Mouse (Mus musculus): Measurements from ENCODE around the gene Tmem102. TPM values are rescaled to one million over a fixed set of nuclear protein-coding genes. Genes with fewer than 3 reads are reported as not detected.

Gene Tmem102
- polyA plus RNA-seq, 2 experiments: 1.8 to 5.9 TPM

GRCm38 (mm10) chr11:69803328-69803727, 2.1 kb downstream of the Tmem102 start:
- DNase-seq (ENCODE audit: low spot score) (no peak), ATAC-seq (ENCODE audit: low FRiP score, low read depth) (0 out of 2 replicates have a peak, but pooled peaks have one; percentile 0)
- Histone ChIP-seq H3K9me3 (ENCODE audit: control insufficient read depth, low read length) (no peaks in the 10 kb centered on the region), H3K4me3 (replicated peaks; ENCODE audit: low read length) (peak overlapping the region; percentile 61), H3K27ac (replicated peaks; ENCODE audit: low read depth, low read length) (no peak overlapping the region), H3K4me1 (ENCODE audit: control insufficient read depth, insufficient read depth, low read length) (peaks cover 53% of the 10 kb centered on the region), H3K9ac (ENCODE audit: low read depth, low read length, severe bottlenecking) (peak overlapping the region; percentile 44), H3K4me2 (replicated peaks; ENCODE audit: low read depth, low read length, severe bottlenecking) (peak overlapping the region; percentile 94), H3K27me3 (ENCODE audit: control insufficient read depth, insufficient read depth, low read length) (peaks cover 47% of the 10 kb centered on the region), H3K36me3 (ENCODE audit: control insufficient read depth, insufficient read depth, low read length) (no peaks in the 10 kb centered on the region)
- WGBS: under 1% methylated on average over 12 of the region's 12 CpGs
- TF ChIP-seq POLR2A (IDR thresholded peaks at IDR 0.05; ENCODE audit: borderline replicate concordance, extremely low read depth, insufficient read depth, insufficient read length): no peak

DNA sequence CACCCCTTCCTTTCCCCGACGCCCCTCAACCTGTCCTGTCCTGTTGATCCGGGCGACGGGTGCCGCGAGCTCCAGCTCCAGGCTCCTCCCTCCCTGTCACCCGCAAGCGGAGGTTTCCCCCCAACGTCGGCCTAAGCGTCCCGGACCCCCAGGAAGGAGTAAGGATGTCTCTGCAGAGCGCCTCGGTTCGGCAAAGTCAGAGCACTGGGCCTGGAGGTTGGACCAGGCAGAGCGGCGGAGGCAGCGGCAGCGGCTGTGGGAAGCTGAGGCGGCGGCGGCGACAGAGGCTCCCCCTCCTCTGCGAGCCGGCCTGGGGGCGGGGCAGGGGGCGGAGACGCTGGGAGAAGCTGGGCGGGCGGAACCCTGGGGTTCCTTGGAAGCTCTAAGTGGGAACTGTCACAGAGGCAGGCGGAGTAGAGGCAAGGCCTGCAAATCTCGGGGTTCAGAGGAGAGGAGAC, 2.7 kb downstream of the Tmem102 start:
- Histone ChIP-seq H3K4me3 (replicated peaks; ENCODE audit: low read length) (peak overlapping the region; percentile 61), H3K27me3 (ENCODE audit: control insufficient read depth, insufficient read depth, low read length) (peaks cover 47% of the 10 kb centered on the region), H3K9me3 (ENCODE audit: control insufficient read depth, low read length) (no peaks in the 10 kb centered on the region), H3K27ac (replicated peaks; ENCODE audit: low read depth, low read length) (no peak overlapping the region), H3K4me2 (replicated peaks; ENCODE audit: low read depth, low read length, severe bottlenecking) (peak overlapping the region; percentile 94), H3K9ac (ENCODE audit: low read depth, low read length, severe bottlenecking) (peak overlapping the region; percentile 56), H3K36me3 (ENCODE audit: control insufficient read depth, insufficient read depth, low read length) (no peaks in the 10 kb centered on the region), H3K4me1 (ENCODE audit: control insufficient read depth, insufficient read depth, low read length) (peaks cover 53% of the 10 kb centered on the region)
- 1% methylated on average over 33 of the region's 33 CpGs for WGBS
- ATAC-seq (ENCODE audit: low FRiP score, low read depth): peak; percentile 37; the same call in 1 of the 2 replicates
- DNase-seq (ENCODE audit: low spot score): peak; percentile 73
- no peak for TF ChIP-seq POLR2A (IDR thresholded peaks at IDR 0.05; ENCODE audit: borderline replicate concordance, extremely low read depth, insufficient read depth, insufficient read length)

GRCm38 (mm10) chr11:69801379-69801977, 3.9 kb downstream of the Tmem102 start, which contains the start of gene Fgf11:
Fgf11 (minus strand) TSS chr11:69801857.
- no peak for ATAC-seq (ENCODE audit: low FRiP score, low read depth)
- Histone ChIP-seq H3K36me3 (ENCODE audit: control insufficient read depth, insufficient read depth, low read length) (no peaks in the 10 kb centered on the region), H3K9me3 (ENCODE audit: control insufficient read depth, low read length) (no peaks in the 10 kb centered on the region), H3K9ac (ENCODE audit: low read depth, low read length, severe bottlenecking) (peak within 1 kb of the TSS; percentile 57), H3K4me1 (ENCODE audit: control insufficient read depth, insufficient read depth, low read length) (peaks cover 53% of the 10 kb centered on the region), H3K4me3 (replicated peaks; ENCODE audit: low read length) (peak within 1 kb of the TSS; percentile 61), H3K27me3 (ENCODE audit: control insufficient read depth, insufficient read depth, low read length) (peaks cover 47% of the 10 kb centered on the region), H3K4me2 (replicated peaks; ENCODE audit: low read depth, low read length, severe bottlenecking) (peak within 1 kb of the TSS; percentile 94), H3K27ac (replicated peaks; ENCODE audit: low read depth, low read length) (peak within 1 kb of the TSS; percentile 74)
- TF ChIP-seq POLR2A (IDR thresholded peaks at IDR 0.05; ENCODE audit: borderline replicate concordance, extremely low read depth, insufficient read depth, insufficient read length): no peak
- under 1% methylated on average over 33 of the region's 33 CpGs for WGBS
- no peak for DNase-seq (ENCODE audit: low spot score)

DNA sequence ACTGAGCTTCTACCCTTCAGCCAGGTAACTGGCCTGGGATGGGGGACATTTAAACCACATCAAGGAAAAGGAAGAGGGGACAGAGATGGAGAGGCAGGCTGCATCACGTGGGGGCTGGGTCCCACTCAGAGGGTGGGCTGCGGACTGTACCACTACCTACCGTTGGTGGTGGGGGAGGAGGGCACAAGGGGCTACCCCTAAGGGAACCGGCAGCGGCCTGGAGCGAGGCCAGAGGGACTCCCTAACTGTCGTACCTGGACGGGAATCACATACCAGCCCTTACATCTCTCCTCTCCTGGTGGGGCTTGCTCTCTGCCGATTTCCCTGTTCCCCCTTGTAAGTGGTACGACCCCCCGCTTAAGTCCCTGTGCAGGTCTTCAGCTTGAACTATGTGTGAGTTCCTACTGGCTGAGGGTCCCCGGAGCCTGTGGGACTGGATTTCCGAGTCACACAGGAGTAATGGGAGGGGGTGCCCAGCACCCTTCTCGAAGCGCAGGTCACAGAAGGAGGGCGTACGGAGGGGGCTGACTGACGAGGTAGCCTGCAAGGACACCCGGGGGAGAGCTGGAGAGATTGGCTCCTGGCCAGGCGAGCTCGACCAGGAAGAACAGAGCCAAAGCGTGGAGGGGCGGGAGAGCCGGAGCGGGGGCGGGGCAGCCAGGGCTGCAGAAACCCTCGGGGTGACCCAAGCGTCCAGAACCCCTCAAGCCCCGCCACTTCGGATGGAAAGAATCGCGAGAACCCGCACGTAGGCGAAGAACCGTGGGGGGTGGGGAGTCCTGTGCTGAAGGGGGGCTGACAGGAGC, 4.8 kb downstream of the Tmem102 start:
- peak; percentile 64 for ATAC-seq (ENCODE audit: low FRiP score, low read depth)
- peak overlapping the region; percentile 57 for H3K9ac ChIP-seq (ENCODE audit: low read depth, low read length, severe bottlenecking)
- peak overlapping the region; percentile 74 for H3K27ac ChIP-seq (replicated peaks; ENCODE audit: low read depth, low read length)
- peak; percentile 80 for DNase-seq (ENCODE audit: low spot score)
- peak overlapping the region; percentile 94 for H3K4me2 ChIP-seq (replicated peaks; ENCODE audit: low read depth, low read length, severe bottlenecking)
- H3K27me3 ChIP-seq (ENCODE audit: control insufficient read depth, insufficient read depth, low read length): peaks cover 39% of the 10 kb centered on the region
- peaks cover 56% of the 10 kb centered on the region for H3K4me1 ChIP-seq (ENCODE audit: control insufficient read depth, insufficient read depth, low read length)
- no peaks in the 10 kb centered on the region for H3K9me3 ChIP-seq (ENCODE audit: control insufficient read depth, low read length)
- H3K36me3 ChIP-seq (ENCODE audit: control insufficient read depth, insufficient read depth, low read length): no peaks in the 10 kb centered on the region
- H3K4me3 ChIP-seq (replicated peaks; ENCODE audit: low read length): peak overlapping the region; percentile 61
- WGBS: 1% methylated on average over 31 of the region's 36 CpGs
- TF ChIP-seq POLR2A (IDR thresholded peaks at IDR 0.05; ENCODE audit: borderline replicate concordance, extremely low read depth, insufficient read depth, insufficient read length): no peak

DNA sequence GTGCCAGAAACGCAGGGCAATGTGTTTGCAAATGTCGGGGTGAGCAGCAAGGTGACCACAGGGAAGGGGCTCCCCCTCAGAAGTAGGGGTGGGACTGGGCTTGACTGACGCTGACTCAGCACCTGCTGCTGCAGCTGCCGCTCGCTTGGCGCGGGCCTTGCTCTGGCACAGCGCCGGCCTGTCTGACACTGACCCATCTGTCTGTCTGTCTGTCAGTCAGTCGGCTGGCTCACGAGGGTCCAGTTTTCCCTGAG, 5.4 kb downstream of the Tmem102 start:
- H3K27ac ChIP-seq (replicated peaks; ENCODE audit: low read depth, low read length): peak overlapping the region; percentile 74; the same call in 1 of the 2 replicates
- H3K27me3 ChIP-seq (ENCODE audit: control insufficient read depth, insufficient read depth, low read length): peaks cover 34% of the 10 kb centered on the region
- peak; percentile 42 for DNase-seq (ENCODE audit: low spot score)
- no peaks in the 10 kb centered on the region for H3K36me3 ChIP-seq (ENCODE audit: control insufficient read depth, insufficient read depth, low read length)
- H3K9ac ChIP-seq (ENCODE audit: low read depth, low read length, severe bottlenecking): peak overlapping the region; percentile 57; the same call in 1 of the 2 replicates
- peak overlapping the region; percentile 94 for H3K4me2 ChIP-seq (replicated peaks; ENCODE audit: low read depth, low read length, severe bottlenecking)
- no peak for TF ChIP-seq POLR2A (IDR thresholded peaks at IDR 0.05; ENCODE audit: borderline replicate concordance, extremely low read depth, insufficient read depth, insufficient read length)
- peak overlapping the region; percentile 61 for H3K4me3 ChIP-seq (replicated peaks; ENCODE audit: low read length)
- H3K9me3 ChIP-seq (ENCODE audit: control insufficient read depth, low read length): no peaks in the 10 kb centered on the region
- peaks cover 54% of the 10 kb centered on the region for H3K4me1 ChIP-seq (ENCODE audit: control insufficient read depth, insufficient read depth, low read length)
- WGBS: 0% methylated on average over 11 of the region's 11 CpGs
- no peak for ATAC-seq (ENCODE audit: low FRiP score, low read depth)
